Mouse (Mus musculus) liver, adult (tissue): ENCODE results near the gene Ndufs4.

ENCODE experiments used
- GATA4 ChIP-seq: IDR thresholded peaks from 2 replicates; pipeline ENCODE4 v1.6.1; 2014; ENCODE audit warnings: mild to moderate bottlenecking, low read length; ENCODE audit not compliant: insufficient replicate concordance

Ndufs4 gene

GRCm38 (mm10) chr13:114289411-114289810, 98.6 kb downstream of the Ndufs4 start:
- no peak for TF ChIP-seq GATA4

DNA sequence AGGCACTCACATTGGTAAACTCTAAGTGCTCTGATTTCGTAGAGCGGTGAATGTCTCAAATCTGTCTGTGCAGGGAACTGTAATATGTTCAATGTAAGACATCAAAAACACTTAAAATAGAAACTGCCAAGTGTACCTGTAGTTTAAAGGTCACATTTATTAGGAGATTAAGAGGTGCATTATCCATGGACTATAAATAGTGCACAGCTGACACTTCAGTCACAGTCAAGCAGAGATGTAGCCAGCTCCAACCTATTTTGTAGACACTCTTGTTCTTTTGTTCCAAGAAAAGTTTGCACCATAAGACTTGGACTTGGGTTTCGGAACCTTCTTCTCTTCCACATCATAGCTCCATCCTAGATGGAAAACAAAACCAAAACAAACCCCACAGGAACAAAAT, 99.5 kb downstream of the Ndufs4 start:
- TF ChIP-seq GATA4, result no peak

- TF ChIP-seq GATA4, result no peak
Measured at GRCm38 (mm10) chr13:114277277-114277676, 110.8 kb downstream of the Ndufs4 start.

GRCm38 (mm10) chr13:114271410-114272105, 116.5 kb downstream of the Ndufs4 start:
- no peak for TF ChIP-seq GATA4

GRCm38 (mm10) chr13:114267741-114268140, 120.3 kb downstream of the Ndufs4 start:
- TF ChIP-seq GATA4, result no peak

- TF ChIP-seq GATA4, result no peak
Measured at GRCm38 (mm10) chr13:114260486-114261205, 127.4 kb downstream of the Ndufs4 start.

DNA sequence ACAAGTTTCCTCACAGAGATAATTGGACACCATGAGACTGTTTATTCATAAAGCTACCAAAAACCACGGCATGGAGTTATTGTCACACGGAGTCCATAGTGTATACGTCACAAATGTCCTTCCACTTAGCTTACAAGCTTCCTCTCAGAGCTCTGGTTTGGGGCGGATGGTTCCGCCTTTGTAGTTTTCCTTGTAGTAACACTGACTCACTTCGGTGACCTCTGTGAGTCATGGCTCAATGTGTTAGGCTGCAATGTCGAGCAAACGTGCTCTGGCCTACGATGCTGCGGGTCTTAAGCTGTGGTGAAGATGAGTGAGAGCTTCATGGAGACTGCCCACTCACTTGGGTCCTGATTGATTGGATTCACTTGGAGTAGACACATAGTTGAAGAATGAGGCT, 133.4 kb downstream of the Ndufs4 start:
- TF ChIP-seq GATA4, result no peak
